Mouse (Mus musculus) mesoderm, embryonic 11.5 days (tissue): Measurements from ENCODE around the gene Slc27a3.

Experiments used
- DNase-seq: peaks from one replicate; pipeline ENCODE4 v3.0.0-alpha.2; 2012; ENCODE audit warnings: low read depth, low spot score

Slc27a3 gene

DNA sequence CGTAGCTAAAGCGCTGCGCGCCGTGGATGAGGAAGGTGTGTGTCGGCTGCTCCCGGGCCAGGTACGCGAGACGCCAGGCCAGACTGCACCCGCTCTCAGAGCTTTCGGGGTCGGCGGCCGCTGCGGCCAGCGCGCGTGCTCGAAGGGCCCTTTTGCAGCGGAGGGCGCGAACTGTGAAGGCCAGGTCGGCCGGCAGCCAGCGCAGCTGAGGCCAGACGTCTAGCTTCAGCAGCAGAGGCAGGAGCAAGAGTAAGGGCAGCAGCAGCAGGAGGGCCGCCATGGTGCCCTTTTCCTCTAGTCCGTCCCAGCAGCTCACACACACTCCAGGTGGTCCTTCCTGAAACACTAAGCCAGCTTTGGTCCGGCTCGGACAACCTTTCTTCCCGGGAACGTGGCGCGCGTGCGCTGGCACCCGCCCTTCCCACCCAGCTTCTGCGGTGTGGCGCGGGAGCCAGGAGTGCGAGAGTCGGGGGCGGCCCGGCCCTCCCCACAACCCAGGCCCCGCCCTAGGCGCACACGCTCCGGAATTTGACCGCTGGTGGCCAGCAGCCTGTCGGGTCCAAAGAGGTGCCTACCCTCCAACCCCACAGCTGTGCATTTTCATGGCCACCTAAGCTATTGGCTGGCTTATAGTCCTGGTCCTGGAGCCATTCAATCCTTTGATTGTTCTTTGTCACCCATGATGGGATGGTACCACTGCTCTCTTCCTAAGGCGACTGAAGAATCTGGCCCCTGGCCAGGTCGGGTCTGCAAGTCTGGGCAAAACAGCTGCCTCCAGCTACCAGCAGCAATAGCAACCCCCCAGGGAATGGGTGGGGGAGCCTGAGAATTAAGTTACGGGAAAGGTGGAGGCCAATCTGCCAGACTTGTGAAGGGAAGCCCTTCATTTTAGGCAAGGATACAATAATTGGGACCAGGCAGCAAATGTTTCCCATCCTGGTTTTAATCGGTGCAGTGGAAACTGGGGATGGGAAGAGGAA lies at the start of gene Slc27a3:
Gene Slc27a3 (minus strand): TSS at position 428 of the 980 bp plus-strand sequence.
- peak; percentile 66 for DNase-seq

GRCm38 (mm10) chr3:90437131-90437530 lies 47.4 kb upstream of the Slc27a3 start:
- DNase-seq, result no peak

GRCm38 (mm10) chr3:90434073-90434730 lies 44.5 kb upstream of the Slc27a3 start:
- no peak for DNase-seq

GRCm38 (mm10) chr3:90433381-90434020 lies 43.8 kb upstream of the Slc27a3 start, which contains the start of gene Ints3:
Gene Ints3, minus strand, starts transcription at chr3:90433622.
- DNase-seq, result peak; percentile 99

DNA sequence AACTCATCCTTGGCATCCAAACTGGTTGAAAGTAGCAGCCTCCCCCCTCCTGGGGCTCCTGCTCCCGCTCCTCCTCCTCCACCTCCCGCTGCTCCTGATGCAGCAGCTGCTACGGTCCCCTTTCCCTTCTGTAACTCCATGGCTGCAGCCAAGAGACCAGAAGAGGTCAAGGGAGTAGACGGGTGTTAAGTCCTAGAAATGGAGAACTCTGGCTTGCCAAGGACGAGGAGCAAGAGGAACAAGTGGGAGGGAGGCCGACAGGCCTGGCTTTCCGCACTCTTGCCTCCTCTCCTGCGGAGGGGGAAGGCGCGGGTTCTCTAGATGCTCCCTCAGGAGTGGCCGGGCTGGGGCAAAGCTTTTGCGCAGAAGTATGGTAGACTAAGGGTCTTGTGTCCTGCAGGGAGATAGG lies 43.1 kb upstream of the Slc27a3 start:
- DNase-seq, result peak; percentile 30

- DNase-seq, result no peak
These were observed 42.6 kb upstream of the Slc27a3 start for GRCm38 (mm10) chr3:90432348-90432747.

DNA sequence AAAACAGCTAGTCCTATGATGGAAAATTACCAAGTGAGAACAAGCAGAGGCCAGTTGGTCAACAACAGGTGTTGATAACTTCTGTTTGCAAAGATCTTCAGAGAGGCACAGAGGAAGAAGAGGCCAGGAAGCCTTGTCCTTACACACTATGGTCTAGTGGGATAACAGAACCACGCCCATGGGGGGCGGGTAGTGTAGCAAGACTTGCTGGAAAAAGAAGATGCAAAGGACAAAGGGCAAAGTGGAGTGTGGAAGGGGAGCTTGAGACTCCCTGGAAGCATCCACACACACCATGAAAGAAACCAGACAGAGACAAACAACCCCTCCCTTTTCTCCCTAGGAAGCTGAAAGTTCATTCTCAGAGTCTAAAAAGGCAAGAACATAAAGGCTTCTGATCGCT lies 39.8 kb upstream of the Slc27a3 start:
- no peak for DNase-seq

DNA sequence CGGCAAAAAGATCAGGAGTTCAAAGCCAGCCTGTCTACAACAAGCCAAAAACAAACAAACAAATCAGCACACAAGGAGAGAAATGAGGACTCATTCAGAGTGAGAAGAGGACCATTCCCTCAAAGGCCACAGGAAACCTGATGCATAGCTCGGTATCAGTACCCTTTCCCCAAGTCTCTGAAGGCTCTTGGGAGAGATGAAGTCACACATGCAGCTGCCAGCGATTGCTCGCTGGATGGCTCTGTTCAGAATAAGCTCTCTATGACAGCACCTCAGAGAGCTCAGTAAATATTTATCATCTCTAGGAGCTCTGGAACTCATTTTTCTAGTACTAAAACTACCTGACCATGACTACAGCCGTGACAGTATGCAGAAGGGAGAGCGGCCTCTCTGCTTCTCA lies 38.4 kb upstream of the Slc27a3 start:
- no peak for DNase-seq

DNA sequence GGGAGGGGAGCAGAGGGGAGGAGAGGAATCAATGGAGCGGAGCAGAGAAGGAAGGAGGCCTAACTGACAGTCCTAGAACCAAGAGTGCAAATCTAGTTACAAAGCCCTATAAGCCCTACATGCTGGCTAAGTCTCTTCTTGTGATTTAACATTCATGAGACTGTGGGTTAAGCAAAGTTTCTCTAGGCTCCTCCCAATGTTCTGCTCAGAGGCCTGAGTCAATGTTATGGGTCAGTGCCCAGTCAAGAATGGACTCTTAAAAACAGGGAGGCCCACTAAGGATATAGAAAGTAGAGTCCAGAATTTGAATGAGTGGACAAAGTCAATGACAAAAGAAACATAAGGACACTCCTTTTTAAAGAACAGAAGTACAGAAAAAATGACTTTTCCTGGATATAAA lies 37.8 kb upstream of the Slc27a3 start:
- no peak for DNase-seq

GRCm38 (mm10) chr3:90425499-90425898 lies 35.8 kb upstream of the Slc27a3 start:
- DNase-seq, result no peak

GRCm38 (mm10) chr3:90423549-90423948 lies 33.8 kb upstream of the Slc27a3 start:
- no peak for DNase-seq

DNA sequence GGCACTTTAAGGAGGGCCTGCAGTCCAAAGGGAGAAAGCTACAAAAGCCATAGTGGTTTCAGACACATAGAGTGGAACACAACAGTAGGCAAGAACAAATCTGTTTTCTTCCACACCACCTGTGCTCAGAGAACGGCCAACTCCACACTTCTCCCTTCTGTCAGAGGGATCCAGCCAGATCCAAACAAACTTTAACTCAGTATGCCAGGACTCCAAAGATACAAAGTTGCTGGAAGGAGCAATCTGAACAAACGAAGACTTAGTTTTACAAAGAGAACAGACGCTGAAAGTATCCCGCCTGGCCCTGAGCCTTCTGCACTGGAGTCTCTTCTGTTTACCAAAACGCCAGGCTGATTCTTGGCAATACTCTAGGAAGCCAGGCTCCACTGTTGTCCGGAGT lies 31.0 kb upstream of the Slc27a3 start:
- no peak for DNase-seq

- DNase-seq, result no peak
These were observed 23.3 kb upstream of the Slc27a3 start for GRCm38 (mm10) chr3:90413011-90413396.

DNA sequence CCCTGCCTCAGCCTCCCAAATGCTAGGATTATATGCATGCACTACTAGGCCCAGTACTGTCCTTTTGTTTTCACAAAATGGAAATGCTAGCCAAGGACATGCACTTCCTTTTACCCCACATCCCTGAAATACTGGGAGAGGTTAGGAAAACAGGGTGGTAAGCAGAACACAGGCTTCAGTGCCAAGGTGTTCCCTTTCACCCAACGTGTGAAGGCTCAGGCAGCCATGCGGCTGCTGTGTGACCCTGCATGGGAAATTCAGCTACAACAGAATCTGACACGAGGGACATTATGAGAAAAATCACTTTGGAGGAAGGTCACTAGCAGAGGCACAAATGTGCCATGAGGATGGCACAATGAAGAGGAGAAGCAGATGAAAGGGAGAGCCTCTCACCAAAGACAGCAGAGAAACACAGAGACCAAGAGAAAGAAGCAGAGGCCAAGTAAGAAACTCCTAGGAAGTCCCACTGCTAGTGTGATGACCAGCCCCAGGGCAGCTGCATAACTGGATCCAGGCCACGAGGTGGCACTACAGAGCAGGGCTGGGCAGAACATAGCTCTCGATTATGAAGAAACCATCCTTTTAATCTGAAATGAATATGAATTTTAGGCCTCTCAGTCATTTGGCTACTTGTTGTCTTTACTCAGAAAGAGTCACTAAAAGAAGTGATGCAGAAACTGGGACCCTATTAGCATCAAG lies 22.7 kb upstream of the Slc27a3 start:
- DNase-seq, result peak; percentile 70

DNA sequence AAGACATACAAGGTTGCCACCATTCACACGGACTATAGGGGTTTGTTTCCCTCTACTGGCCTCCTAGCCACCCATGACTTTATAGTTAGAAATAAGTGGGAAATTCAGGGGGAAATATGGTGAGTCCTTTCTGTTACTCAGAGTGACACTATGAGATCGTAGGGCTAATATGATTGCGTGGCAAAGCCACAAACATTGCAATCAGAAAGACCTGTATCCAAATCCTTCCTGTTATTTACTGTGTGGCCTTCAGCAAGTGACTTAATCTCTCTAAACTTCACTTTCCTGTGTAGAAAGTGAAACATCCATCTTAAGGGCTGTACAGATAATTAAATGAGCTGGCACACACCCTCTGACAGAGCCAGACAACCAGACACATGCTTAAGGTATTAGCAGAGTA lies 19.0 kb upstream of the Slc27a3 start:
- no peak for DNase-seq

GRCm38 (mm10) chr3:90406414-90406813 lies 16.7 kb upstream of the Slc27a3 start:
- no peak for DNase-seq

DNA sequence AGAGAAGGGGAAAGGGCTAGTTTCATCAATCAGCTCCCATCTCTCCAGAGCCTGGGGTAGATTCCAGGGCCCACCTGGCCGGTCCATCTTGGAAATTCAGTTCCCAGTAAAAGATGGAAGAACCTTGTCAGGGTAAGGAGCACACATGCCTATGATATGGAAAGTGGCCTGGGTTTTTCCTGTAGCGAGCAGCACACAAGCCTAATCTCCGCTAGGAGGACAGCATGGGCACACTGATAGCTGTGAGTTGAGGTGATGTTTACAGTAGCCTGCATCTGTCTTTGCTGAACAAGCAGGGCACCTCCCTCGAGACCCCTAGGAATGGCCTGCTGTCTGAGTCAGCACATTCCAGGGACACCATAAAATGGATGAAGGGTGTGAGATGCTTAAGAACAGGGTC lies 14.9 kb upstream of the Slc27a3 start:
- DNase-seq, result peak; percentile 28

GRCm38 (mm10) chr3:90404121-90404520 lies 14.4 kb upstream of the Slc27a3 start:
- DNase-seq, result no peak

- DNase-seq, result no peak
These were observed 11.3 kb upstream of the Slc27a3 start for GRCm38 (mm10) chr3:90400993-90401392.

DNA sequence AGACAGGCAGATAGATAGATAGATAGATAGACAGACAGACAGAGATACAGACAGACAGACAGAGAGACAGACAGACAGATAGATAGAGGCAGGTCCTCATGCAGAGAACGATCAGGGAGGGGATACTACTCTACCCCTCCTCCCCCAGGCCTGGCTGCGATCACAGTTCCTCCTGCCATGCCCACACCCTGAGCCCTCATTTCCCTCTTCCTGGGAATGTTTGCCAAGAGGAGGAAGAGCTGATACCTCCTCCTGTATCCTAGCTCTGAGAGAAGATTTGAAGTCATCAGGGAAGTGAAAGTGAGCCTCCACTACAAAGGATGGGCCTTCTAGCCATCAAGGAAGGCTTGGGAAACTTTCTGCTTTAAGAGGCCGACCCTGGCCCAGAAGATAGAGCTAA lies 5.9 kb upstream of the Slc27a3 start:
- no peak for DNase-seq

DNA sequence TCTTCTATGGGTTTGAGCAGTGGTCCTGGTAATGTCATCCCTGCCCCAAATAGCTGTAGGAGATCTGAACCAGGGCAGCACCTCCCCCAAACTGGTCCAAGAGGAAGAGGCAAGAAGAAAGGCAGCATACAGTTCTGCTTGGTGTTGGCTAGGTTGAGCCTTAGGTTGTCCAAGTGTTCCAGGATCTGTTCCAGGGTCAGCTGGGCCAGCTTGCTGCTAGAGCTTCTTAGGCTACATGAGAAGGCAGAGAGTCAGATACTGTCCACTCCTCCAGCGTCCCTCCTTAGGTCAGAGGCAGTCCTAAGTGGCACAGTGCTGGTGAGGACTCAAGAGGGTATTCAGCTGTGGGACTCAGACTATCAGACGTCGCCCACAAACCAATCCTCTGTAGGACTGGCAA lies 2.9 kb upstream of the Slc27a3 start:
- DNase-seq, result no peak

DNA sequence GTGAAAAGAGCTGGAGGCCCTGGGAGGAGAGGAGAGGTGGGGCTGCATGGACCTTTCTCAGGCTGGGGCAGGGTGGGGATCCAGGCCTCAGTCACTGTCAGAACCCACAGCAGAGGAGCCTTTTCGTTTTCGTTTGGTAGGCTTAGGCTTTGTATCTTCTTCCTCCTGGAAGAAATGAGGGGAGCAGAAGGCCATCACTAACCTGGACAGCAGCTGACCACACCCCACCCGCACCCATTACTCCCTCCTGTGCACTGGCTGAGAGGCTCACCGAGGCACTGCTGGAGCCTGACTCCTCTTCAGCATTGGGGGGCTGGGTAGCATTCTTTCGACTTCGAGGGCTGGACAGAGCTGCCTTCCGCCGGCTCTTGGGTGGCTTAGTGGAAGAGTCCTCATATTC lies 2.2 kb upstream of the Slc27a3 start:
- DNase-seq, result no peak
